Mouse (Mus musculus): ENCODE results near the gene Blcap.
"Not testable (repeated sequence)": the region's sequence is repeated elsewhere in the genome, so short reads cannot be mapped to it uniquely, and the experiment has no call there.

Blcap gene

DNA sequence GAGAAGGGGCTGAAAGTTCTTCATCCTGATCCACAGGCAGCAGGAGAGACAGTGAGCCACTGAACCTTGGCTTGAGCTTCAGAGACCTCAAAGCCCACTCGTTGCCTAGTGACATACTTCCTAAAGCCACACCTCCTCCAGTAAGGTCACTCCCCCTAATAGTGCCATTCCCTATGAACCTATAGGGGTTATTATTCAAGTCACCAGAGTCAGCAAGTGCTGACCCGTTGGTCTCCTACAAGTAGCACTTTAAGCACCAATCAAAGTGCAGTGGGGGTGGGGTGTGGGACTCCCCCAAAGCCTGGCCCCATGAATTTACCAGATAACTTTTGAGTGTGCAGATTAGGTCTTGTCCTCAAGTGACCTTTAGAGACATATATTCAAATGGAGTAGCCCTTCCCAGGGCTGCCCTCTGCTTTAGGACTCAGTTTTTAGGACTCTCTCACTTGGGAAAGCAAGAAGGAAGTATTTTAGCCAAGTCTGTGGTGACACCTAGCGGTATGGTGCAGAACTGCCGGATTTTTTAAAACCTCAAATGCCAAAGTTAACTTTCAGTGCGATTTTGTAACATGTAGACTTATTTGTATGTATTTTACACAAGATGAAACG, at the start of gene Blcap:
Gene Blcap (minus strand): TSS at position 51 of the 609 bp plus-strand sequence.
- no peak for DNase-seq (ENCODE audit: extremely low read depth, low read depth, low spot score)

DNA sequence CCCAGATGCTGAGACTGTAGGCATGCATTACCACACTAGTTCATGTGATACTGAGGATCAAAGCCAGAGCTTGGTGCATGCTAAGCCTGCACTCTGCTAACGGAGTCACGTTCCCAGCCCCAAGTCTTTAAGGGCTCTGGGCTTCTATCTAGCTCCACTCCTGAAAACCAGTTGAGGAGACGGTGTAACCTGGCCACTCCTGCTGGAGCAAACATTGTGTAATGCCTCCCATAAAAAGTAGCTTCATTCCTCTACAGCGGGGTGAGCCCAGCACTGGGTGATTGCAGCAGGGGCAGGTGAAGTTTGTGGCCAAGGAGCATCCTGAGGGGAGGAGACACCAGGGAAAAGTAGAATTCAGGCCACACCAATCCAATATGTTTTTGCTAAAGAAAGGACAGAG, 47.3 kb upstream of the Blcap start:
- DNase-seq (ENCODE audit: extremely low read depth, low read depth, low spot score) = no peak

DNA sequence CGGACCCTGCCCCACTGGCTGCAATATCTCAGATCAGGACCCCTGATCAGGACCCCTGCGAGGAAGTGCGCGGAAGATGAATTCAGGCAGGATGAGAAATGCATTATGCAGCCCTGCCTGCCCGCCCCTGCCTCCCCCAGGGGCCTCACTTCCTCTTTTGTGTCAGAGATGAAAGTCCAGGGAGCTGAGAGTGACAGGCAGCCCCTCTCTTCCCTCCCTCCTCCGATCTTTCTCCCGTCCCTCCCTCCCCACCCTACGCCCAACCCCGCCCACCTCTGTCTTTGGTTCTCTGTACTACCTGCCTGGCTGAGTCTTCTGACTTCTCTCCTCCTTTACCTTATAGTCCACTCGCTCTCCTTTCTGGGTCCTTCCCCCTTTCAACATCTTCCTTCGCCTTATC, 42.9 kb upstream of the Blcap start:
- DNase-seq (ENCODE audit: extremely low read depth, low read depth, low spot score) = no peak

DNA sequence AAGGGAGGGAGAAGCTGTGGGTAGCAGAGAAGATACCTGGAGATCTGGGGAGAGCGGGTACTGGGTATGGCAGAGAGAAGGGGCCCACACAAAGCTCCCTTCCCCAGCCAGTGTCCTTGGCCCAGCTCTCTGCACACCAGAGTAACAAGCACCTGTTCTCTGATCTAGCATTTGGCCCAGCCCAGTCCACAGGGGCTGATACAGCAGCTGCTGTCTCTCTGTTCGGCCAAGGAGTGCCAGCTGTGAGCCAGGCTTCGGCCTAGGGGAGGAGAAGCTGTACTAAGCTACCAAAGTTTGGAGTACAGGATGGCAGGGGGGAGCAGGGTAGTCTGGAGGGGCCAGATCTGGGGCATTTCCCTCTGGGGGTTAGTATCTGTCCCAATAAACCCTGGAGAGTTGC, 40.7 kb upstream of the Blcap start:
- no peak for DNase-seq (ENCODE audit: extremely low read depth, low read depth, low spot score)

- no peak for DNase-seq (ENCODE audit: extremely low read depth, low read depth, low spot score)
These were observed 36.6 kb upstream of the Blcap start for GRCm38 (mm10) chr2:157607542-157608236.

DNA sequence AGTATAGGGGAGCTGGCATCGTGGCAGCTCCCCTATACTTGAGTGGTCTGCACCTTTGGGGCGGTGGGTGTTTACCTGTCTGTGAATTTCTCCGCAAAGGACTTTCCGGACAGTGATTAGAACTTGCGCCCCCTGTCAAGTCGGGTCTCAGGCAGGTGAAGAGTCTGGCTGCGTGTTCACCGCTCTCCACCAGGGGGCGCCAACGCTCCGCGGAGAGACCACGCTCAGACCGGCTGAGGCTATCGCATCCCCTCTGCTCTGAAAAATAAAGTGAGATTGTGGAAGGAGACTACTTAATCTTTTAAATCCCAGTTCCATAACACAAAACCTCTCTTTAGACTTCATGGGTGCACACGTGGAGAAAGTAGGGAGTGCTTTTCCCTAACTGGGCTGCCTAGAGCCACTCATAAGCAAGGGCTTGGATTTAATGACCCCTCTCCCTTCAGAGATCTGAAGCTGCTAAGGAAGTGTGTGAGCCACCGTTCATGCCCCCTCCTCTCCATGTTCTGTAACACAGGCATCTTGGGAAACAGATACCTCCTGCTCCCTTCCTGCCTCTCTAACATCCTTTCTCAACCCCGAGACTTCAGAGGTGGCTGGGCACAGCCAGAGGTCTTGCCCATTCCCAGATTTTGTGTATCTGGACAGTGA, 34.1 kb upstream of the Blcap start:
- no peak for DNase-seq (ENCODE audit: extremely low read depth, low read depth, low spot score)

GRCm38 (mm10) chr2:157601435-157601839, 30.4 kb upstream of the Blcap start:
- no peak for DNase-seq (ENCODE audit: extremely low read depth, low read depth, low spot score)

DNA sequence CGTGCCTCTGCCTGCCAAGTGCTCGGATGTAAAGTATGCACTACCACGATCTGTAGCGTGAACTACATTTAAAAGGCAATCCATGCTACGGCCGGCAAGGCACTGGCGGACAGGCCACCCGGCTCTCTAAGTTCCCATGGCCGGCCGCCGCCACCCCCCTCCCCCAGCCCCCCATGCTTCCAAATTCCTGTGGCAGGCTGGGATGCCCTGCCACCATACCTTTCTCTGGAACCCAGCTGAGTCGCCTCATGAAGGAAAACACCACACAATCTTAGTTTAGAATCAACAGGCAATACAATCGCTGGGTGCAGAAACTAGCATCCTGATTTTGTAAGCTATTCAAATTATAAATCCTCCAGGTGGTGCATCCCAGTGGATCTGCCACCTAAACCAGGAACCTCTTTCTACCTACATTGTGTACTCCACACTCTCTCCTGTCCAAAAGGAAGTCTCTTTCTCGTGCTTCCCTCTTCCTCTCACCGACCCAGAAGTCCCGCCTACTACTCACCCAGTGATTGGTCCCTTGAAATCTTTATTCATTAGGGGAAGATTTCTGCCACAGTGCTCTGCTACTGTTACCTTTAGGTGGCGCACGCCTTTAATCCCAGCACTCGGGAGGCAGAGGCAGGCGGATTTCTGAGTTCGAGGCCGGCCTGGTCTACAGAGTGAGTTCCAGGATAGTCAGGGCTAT, 25.9 kb upstream of the Blcap start:
- DNase-seq (ENCODE audit: extremely low read depth, low read depth, low spot score) = no peak

DNA sequence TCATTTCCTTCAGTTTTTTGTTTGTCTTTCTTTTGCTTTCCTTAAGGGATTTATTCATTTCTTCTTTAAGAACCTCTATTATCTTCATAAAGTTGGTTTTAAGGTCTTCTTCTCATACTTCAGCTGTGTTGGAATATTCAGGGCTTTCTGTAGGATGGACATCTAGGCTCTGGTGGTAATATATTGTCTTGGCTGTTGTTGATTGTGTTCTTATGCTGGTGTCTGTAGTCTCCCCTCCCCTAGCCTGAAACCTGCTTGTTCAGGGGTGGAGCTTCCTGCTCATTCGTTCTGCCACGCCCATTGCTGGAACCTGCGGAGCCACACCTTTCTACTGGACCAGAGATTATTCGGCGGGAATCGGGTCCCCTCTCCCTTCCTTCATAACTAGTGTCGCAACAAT, 14.3 kb upstream of the Blcap start:
- not testable (repeated sequence) for DNase-seq (ENCODE audit: extremely low read depth, low read depth, low spot score)

DNA sequence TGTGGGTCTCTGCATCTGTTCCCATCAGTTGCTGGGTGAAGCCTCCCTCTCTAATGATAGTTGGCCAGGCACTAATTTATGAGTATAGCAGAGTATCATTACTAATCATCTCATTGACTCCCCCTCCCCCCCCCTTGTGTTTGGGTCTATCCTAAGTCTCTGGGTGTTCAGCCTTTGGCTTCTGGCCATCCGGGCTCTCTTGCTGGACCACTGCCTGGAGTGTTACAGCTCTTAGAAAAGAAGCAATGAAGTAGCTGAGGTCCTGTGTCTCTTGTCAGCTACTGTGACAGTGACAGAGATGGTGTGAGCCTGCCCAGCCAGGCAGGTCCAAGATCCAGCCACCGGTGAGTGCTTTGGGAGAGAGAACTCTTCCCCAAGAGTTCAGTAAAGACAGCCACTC, 1.7 kb upstream of the Blcap start:
- DNase-seq (ENCODE audit: extremely low read depth, low read depth, low spot score) = no peak

GRCm38 (mm10) chr2:157569796-157570485, 1.1 kb downstream of the Blcap start:
- DNase-seq (ENCODE audit: extremely low read depth, low read depth, low spot score) = no peak

GRCm38 (mm10) chr2:157568881-157569280, 2.2 kb downstream of the Blcap start:
- no peak for DNase-seq (ENCODE audit: extremely low read depth, low read depth, low spot score)

GRCm38 (mm10) chr2:157567235-157567961, 3.7 kb downstream of the Blcap start:
- no peak for DNase-seq (ENCODE audit: extremely low read depth, low read depth, low spot score)

DNA sequence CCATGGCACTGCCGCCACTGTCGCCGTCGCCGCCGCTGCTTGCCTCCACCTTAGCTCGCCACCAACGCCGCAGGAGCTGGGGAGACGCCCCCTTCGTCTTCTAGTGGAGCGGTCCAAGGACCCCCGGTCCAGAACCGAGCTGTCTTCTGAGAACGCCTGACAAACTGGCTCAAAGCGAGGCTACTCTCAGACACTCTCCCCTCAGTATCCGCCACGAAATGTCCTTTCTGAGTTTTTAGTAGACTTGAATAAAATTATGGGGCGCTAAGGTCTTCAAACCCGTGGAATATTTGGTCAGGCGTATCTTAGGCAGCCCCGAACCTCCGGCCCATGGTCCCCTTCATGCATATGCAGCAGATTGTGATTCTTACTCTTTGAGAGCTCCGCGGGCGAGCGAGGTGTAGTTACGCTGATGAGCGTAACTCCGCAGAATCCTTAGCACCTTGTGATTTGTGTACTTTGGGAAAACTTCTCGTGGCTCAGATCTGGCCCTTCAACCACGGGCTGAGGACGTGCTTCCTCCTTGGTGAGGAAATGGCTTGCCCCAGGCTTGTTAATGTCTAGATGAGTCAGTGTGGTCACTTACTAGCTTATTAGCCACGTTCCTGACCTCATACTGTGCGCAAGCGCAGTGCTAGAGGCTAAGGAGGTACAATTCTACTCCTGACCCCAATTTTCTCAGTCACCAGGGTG, 4.7 kb downstream of the Blcap start:
- peak; percentile 46 for DNase-seq (ENCODE audit: extremely low read depth, low read depth, low spot score)

- no peak for DNase-seq (ENCODE audit: extremely low read depth, low read depth, low spot score)
These were observed 5.2 kb downstream of the Blcap start for GRCm38 (mm10) chr2:157565898-157566259.

GRCm38 (mm10) chr2:157565446-157565845, 5.6 kb downstream of the Blcap start:
- no peak for DNase-seq (ENCODE audit: extremely low read depth, low read depth, low spot score)

GRCm38 (mm10) chr2:157564723-157565122, 6.4 kb downstream of the Blcap start:
- DNase-seq (ENCODE audit: extremely low read depth, low read depth, low spot score) = no peak

DNA sequence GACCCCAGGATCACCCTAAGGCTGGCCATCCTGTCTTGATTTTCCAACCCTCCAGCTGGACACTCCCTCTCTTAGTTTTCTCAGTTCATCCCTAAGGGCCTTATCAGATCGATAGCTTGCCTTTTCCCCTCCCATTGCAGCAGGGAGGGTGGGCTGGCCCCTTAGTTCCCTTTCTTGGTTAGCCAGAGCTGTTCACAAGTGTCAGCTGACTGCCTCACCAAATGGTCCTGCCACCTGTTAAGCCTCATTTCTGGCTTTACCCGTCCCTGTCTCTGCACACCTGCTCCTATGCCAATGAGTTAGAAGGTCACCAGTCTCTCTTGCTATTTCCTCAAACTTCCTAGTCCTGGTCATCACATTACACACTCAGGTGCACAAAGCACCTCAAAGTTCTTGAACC, 8.0 kb downstream of the Blcap start:
- DNase-seq (ENCODE audit: extremely low read depth, low read depth, low spot score) = no peak

GRCm38 (mm10) chr2:157561165-157561836, 9.8 kb downstream of the Blcap start:
- peak; percentile 52 for DNase-seq (ENCODE audit: extremely low read depth, low read depth, low spot score)

All from fat pad, adult 2 months (tissue).